Mouse (Mus musculus) stomach, embryonic 15.5 days (tissue): ENCODE data around the gene 1700042G07Rik. TPM values are rescaled to one million over a fixed set of nuclear protein-coding genes. Genes with fewer than 3 reads are reported as not detected.

Experiments
- ATAC-seq: fragments of 200-750 bp; cut with Nextera tagmentation; 2 replicates; pipeline ENCODE4 v1.8.0; 2017; ENCODE audit warnings: low read depth, moderate number of reproducible peaks, moderate TSS enrichment; ENCODE audit not compliant: insufficient read depth, low FRiP score
- H3K27ac ChIP-seq: fragments of 300-500 bp; sonication (generic); 2 replicates; pipeline ENCODE4 v1.5.1; 2015; ENCODE audit warnings: mild to moderate bottlenecking, inconsistent platforms
- H3K27me3 ChIP-seq: fragments of 300-500 bp; sonication (generic); replicated peaks from 2 replicates; pipeline ENCODE4 v1.6.1; 2015; ENCODE audit warnings: inconsistent platforms
- H3K36me3 ChIP-seq: fragments of 300-500 bp; sonication (generic); 2 replicates; pipeline ENCODE4 v1.6.1; 2015; ENCODE audit warnings: inconsistent platforms
- H3K4me1 ChIP-seq: fragments of 300-500 bp; sonication (generic); 2 replicates; pipeline ENCODE4 v1.6.1; 2015; ENCODE audit warnings: inconsistent platforms
- H3K4me2 ChIP-seq: fragments of 300-500 bp; sonication (generic); 2 replicates; pipeline ENCODE4 v1.6.1; 2015; ENCODE audit warnings: mild to moderate bottlenecking, inconsistent platforms
- H3K4me3 ChIP-seq: fragments of 300-500 bp; sonication (generic); replicated peaks from 2 replicates; pipeline ENCODE4 v1.5.1; 2015; ENCODE audit warnings: inconsistent platforms
- H3K9ac ChIP-seq: fragments of 300-500 bp; sonication (generic); 2 replicates; pipeline ENCODE4 v1.6.1; 2015; ENCODE audit warnings: inconsistent platforms
- H3K9me3 ChIP-seq: fragments of 300-500 bp; sonication (generic); 2 replicates; pipeline ENCODE4 v1.6.1; 2016; ENCODE audit warnings: inconsistent platforms
- WGBS: fragments of 180-500 bp; shearing (Covaris S2); methylation state at CpG from one replicate; pipeline ENCODE4 v1.1.7; 2015; 5-methylcytosine and 5-hydroxymethylcytosine counted together
- polyA plus RNA-seq: library from polyadenylated mRNA; unstranded; fragments of >200 nt; fragmentation: Nextera tagmentation; extraction: Ambion mirVana; gene quantifications from 2 replicates; pipeline ENCODE4 v1.2.1, GENCODE M21; 2015

Gene 1700042G07Rik
- polyA plus RNA-seq, 1 experiment from 2014 or later = not detected

GRCm38 (mm10) chr4:116165708-116166407 lies 7.3 kb upstream of the 1700042G07Rik start:
- Histone ChIP-seq H3K27ac (peak overlapping the region; percentile 60), H3K4me2 (no peak overlapping the region; the same call in 1 of the 2 replicates), H3K4me3 (no peak overlapping the region), H3K9ac (no peak overlapping the region), H3K4me1 (peaks cover 5% of the 10 kb centered on the region; the same call in 1 of the 2 replicates), H3K36me3 (no peaks in the 10 kb centered on the region), H3K27me3 (no peaks in the 10 kb centered on the region), H3K9me3 (no peaks in the 10 kb centered on the region)
- WGBS = 39% methylated on average over 8 of the region's 8 CpGs
- peak; percentile 48 for ATAC-seq

DNA sequence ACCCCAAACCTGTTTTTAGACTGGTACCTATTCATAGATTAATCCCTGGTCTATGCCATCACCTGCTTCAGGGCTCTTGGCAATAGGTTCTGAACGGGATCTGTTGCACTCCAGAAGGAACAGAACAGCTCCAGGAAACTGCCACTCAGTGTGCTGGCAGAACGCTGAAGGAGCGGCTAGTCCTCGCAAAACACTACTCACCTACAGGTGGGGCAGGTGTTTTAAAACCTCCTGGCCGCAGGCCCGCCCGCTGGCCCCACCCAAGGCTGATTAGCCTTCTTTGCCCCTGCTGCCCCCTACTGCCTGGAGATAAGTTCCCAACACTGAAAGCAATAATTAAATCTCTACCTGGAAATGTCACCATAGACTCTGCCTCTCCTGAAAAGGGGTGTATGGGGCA lies 5.8 kb upstream of the 1700042G07Rik start, which contains the start of gene Tspan1:
TSS of gene Tspan1 (minus strand) at position 198 of the 400 bp plus-strand sequence.
- Histone ChIP-seq H3K36me3 (no peaks in the 10 kb centered on the region), H3K27ac (no peak within 1 kb of the TSS), H3K27me3 (no peaks in the 10 kb centered on the region), H3K9me3 (no peaks in the 10 kb centered on the region), H3K4me2 (peak within 1 kb of the TSS; percentile 35), H3K9ac (no peak within 1 kb of the TSS; the same call in 1 of the 2 replicates), H3K4me1 (peaks cover 5% of the 10 kb centered on the region; the same call in 1 of the 2 replicates), H3K4me3 (no peak within 1 kb of the TSS; the same call in 1 of the 2 replicates)
- WGBS = 22% methylated on average over 7 of the region's 7 CpGs
- peak; percentile 38; the same call in 1 of the 2 replicates for ATAC-seq

DNA sequence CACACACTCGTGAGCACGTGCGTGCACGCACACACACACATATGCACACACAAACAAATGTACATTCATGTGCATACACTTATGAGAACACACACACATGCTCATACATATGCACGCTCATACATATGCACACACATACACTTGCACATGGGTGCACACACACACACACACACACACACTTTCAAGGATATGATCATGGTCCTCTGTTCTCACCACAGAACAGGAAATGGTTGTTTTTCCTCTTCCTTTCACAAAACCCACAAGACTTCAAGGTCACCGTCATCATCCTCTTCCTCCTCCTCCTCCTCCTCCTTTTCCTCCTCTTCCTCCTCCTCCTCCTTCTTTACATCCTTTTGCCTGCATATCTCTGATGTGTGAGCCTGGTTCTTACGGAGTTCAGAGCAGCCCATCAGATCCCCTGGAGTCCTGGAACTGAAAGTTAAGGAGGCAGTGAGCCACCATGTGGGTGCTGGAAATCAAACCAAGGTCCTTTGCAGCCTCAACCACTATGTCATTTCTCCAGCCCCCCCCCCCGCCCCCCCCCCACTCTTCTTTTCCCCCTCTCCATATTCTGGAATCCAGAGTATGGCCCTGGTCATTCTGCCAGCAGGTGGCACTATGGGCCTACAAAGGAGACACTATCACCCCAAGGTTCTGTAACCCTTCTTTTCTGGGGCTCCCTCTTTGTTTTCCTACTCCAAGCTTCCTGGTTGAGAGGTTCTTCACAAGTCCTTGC lies 4.4 kb upstream of the 1700042G07Rik start:
- no peak overlapping the region for H3K27ac ChIP-seq
- 75% methylated on average over 7 of the region's 8 CpGs for WGBS
- H3K36me3 ChIP-seq = no peaks in the 10 kb centered on the region
- H3K9ac ChIP-seq = no peak overlapping the region
- peaks cover 5% of the 10 kb centered on the region; the same call in 1 of the 2 replicates for H3K4me1 ChIP-seq
- H3K4me3 ChIP-seq = no peak overlapping the region
- H3K27me3 ChIP-seq = no peaks in the 10 kb centered on the region
- no peak for ATAC-seq
- H3K9me3 ChIP-seq = no peaks in the 10 kb centered on the region
- no peak overlapping the region for H3K4me2 ChIP-seq

DNA sequence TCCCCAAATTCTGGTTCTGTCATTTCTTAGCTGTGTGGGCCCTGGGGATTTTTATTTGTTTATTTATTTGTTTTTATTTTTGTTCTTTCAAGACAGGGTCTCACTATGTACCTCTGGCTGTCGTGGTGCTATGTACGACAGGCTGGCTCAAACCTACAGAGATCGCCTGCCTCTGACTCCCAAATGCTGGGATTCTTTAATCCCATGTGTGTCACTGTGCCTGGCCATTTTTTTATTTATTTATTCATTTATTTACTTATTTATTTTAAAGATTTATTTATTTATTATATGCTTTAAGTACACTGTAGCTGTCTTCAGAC lies 3.9 kb upstream of the 1700042G07Rik start:
- Histone ChIP-seq H3K4me1 (peaks cover 6% of the 10 kb centered on the region), H3K9me3 (no peaks in the 10 kb centered on the region), H3K4me2 (no peak overlapping the region), H3K4me3 (no peak overlapping the region), H3K36me3 (no peaks in the 10 kb centered on the region), H3K27me3 (no peaks in the 10 kb centered on the region), H3K27ac (no peak overlapping the region), H3K9ac (no peak overlapping the region)
- ATAC-seq = no peak
- 69% methylated on average over 3 of the region's 3 CpGs for WGBS

- no peak overlapping the region for H3K4me3 ChIP-seq
- H3K27ac ChIP-seq = no peak overlapping the region
- H3K4me1 ChIP-seq = peaks cover 30% of the 10 kb centered on the region
- H3K36me3 ChIP-seq = no peaks in the 10 kb centered on the region
- no peak for ATAC-seq
- WGBS = 88% methylated on average over 4 of the region's 4 CpGs
- H3K9me3 ChIP-seq = no peaks in the 10 kb centered on the region
- no peaks in the 10 kb centered on the region for H3K27me3 ChIP-seq
- H3K4me2 ChIP-seq = no peak overlapping the region
- H3K9ac ChIP-seq = no peak overlapping the region
These were observed 580 bp downstream of the 1700042G07Rik start for GRCm38 (mm10) chr4:116173752-116174151.

- 43% methylated on average over 6 of the region's 6 CpGs for WGBS
- Histone ChIP-seq H3K36me3 (no peaks in the 10 kb centered on the region), H3K9me3 (no peaks in the 10 kb centered on the region), H3K27ac (peak overlapping the region; percentile 45), H3K4me3 (no peak overlapping the region), H3K4me1 (peaks cover 30% of the 10 kb centered on the region), H3K9ac (no peak overlapping the region), H3K4me2 (no peak overlapping the region), H3K27me3 (no peaks in the 10 kb centered on the region)
- ATAC-seq = no peak
These were observed 1.4 kb downstream of the 1700042G07Rik start for GRCm38 (mm10) chr4:116174466-116175116.

DNA sequence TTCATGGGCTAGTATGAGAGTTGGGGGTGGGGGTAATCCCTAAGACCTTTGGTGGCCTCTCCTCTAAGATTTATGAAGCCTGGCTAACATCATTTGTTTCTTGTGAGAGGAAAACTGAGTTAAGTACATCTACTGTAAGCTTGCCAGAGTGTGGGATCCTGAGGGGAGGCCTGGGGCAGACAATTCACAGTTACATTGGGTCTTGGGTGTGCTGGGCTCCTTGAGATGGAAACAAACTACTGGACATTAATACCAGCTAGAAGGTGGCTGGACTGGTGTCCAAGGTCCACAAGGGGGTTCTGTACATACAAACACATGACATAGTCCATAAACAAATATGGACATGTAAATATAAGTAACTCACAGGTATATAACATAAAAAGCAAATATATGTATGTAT lies 2.0 kb downstream of the 1700042G07Rik start:
- Histone ChIP-seq H3K27ac (peak overlapping the region; percentile 45), H3K27me3 (no peaks in the 10 kb centered on the region), H3K36me3 (no peaks in the 10 kb centered on the region), H3K4me3 (no peak overlapping the region), H3K4me2 (no peak overlapping the region), H3K9me3 (no peaks in the 10 kb centered on the region), H3K9ac (no peak overlapping the region), H3K4me1 (peaks cover 30% of the 10 kb centered on the region)
- ATAC-seq = no peak

GRCm38 (mm10) chr4:116175711-116176542 lies 2.8 kb downstream of the 1700042G07Rik start:
- no peaks in the 10 kb centered on the region for H3K9me3 ChIP-seq
- H3K36me3 ChIP-seq = no peaks in the 10 kb centered on the region
- peak overlapping the region; percentile 52 for H3K4me2 ChIP-seq
- H3K4me3 ChIP-seq = peak overlapping the region; percentile 26; the same call in 1 of the 2 replicates
- peak overlapping the region; percentile 91 for H3K27ac ChIP-seq
- H3K9ac ChIP-seq = peak overlapping the region; percentile 8; the same call in 1 of the 2 replicates
- 42% methylated on average over 7 of the region's 7 CpGs for WGBS
- peak; percentile 63 for ATAC-seq
- H3K4me1 ChIP-seq = peaks cover 30% of the 10 kb centered on the region
- no peaks in the 10 kb centered on the region for H3K27me3 ChIP-seq

DNA sequence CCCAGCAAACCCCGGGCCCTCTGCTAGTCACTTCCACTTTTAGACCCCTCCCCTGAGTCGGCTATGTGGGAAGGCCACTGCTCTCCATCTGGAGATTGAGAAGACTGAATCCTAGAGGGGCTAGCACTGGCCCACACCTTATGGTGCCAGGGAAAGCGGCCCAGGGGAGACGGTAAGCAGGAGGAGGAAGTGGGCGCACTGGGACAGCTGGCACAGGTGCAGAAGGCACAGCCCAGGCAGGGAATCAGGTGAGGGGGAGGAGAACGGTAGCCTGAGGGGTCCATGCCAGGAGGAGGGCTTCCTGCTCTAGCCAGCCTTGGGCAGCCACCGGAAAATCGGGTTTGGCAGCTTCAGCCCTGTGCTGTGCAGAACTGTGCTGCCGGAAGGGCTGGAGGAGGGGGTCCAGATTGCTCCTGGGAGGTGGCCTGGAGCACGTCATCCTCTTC lies 3.4 kb downstream of the 1700042G07Rik start:
- 15% methylated on average over 10 of the region's 10 CpGs for WGBS
- Histone ChIP-seq H3K4me3 (peak overlapping the region; percentile 26; the same call in 1 of the 2 replicates), H3K9me3 (no peaks in the 10 kb centered on the region), H3K4me1 (peaks cover 30% of the 10 kb centered on the region), H3K27me3 (no peaks in the 10 kb centered on the region), H3K27ac (peak overlapping the region; percentile 91), H3K9ac (peak overlapping the region; percentile 8; the same call in 1 of the 2 replicates), H3K4me2 (peak overlapping the region; percentile 52), H3K36me3 (no peaks in the 10 kb centered on the region)
- ATAC-seq = peak; percentile 90

DNA sequence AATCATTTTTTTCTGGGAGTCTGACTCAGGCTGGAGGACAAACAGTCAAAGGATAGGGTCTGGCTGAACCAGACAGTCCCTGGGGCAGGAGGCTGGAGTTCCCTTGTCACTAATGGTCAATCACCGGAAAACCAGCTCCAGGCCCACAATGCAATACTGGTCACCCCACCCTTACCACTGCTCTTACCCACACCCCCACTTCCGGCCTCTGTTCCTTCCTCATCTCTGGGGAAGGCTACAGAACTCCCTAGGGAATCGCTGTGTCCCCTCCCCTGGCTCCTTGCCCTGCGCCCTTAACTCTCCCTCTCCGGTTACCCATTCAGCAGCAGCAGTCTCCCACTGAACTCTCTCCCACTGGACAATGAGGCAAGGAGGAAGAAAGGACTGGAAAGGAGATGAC lies 4.0 kb downstream of the 1700042G07Rik start:
- peak overlapping the region; percentile 91 for H3K27ac ChIP-seq
- no peaks in the 10 kb centered on the region for H3K36me3 ChIP-seq
- peak overlapping the region; percentile 52 for H3K4me2 ChIP-seq
- H3K4me1 ChIP-seq = peaks cover 30% of the 10 kb centered on the region
- peak; percentile 38 for ATAC-seq
- H3K27me3 ChIP-seq = no peaks in the 10 kb centered on the region
- no peak overlapping the region for H3K4me3 ChIP-seq
- WGBS = 26% methylated on average over 5 of the region's 5 CpGs
- H3K9ac ChIP-seq = no peak overlapping the region
- no peaks in the 10 kb centered on the region for H3K9me3 ChIP-seq

DNA sequence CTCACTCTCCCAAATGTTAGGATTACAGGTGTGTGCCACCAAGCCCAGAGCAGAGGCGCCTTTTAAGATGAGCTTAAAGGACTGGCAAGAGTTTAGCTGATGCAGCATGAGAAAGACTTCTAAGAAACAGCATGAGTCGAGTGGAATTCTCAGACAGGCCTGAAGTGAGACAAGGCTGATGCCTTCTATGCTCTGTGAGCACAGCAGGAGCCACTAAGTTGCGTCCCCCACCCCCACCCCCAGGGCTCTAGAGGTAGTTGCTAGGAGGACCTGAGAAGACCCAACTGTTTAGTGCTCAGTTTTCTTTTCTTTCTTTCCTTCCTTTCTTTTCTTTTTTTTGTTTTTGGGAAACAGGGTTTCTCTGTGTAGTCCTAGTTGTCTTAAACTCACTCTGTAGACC lies 8.9 kb downstream of the 1700042G07Rik start:
- no peak overlapping the region for H3K9ac ChIP-seq
- H3K27ac ChIP-seq = no peak overlapping the region
- H3K4me3 ChIP-seq = no peak overlapping the region
- WGBS = 62% methylated on average over 3 of the region's 3 CpGs
- H3K4me2 ChIP-seq = no peak overlapping the region
- 0 out of 2 replicates have a peak, but pooled peaks cover 3% of the 10 kb centered on the region for H3K27me3 ChIP-seq
- peaks cover 10% of the 10 kb centered on the region for H3K4me1 ChIP-seq
- ATAC-seq = no peak
- H3K9me3 ChIP-seq = no peaks in the 10 kb centered on the region
- no peaks in the 10 kb centered on the region for H3K36me3 ChIP-seq
